Mouse (Mus musculus) brain, embryonic 14.5 days (tissue): Measurements from ENCODE around the gene Cops7b.

Source experiments
- CTCF ChIP-seq: fragments of 200-500 bp; IDR thresholded peaks from 2 replicates; pipeline ENCODE4 v1.5.1; 2012; ENCODE audit warnings: inconsistent platforms, mild to moderate bottlenecking, moderate library complexity, borderline replicate concordance; ENCODE audit not compliant: insufficient read depth, insufficient read length; ENCODE audit errors: extremely low read depth
- POLR2A ChIP-seq: fragments of 200-500 bp; IDR thresholded peaks from 2 replicates; pipeline ENCODE4 v1.6.1; 2012; ENCODE audit warnings: mild to moderate bottlenecking, inconsistent platforms, borderline replicate concordance; ENCODE audit not compliant: poor library complexity, insufficient read depth, insufficient read length, severe bottlenecking; ENCODE audit errors: extremely low read depth

GRCm38 (mm10) chr1:86595315-86595714, 12.6 kb downstream of the Cops7b start:
- TF ChIP-seq POLR2A (no peak), CTCF (no peak)
